Mouse (Mus musculus): ENCODE results near the gene Rnf151. TPM values are rescaled to one million over a fixed set of nuclear protein-coding genes. Genes with fewer than 3 reads are reported as not detected.

Rnf151 gene
- polyA plus RNA-seq, 1 experiment from 2014 or later = 0.57 TPM

DNA sequence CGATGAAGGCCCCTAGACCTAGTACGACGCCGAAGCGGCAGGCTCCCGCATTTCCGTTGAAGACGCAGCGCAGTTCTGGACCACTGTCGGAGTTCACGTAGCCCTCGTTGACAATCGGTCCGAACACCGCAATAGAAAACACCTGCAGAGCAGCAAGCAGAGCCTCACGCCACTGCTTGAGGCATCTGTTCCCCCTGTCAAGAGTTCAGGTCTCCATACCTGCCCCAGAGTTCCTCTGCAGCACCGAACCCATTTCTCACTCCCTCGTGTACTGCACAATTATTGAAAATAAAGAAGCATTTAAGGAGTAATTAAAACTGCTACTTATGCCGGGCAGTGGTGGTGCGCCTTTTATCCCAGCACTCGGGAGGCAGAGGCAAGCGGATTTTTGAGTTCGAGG, 30.3 kb downstream of the Rnf151 start:
- DNase-seq (ENCODE audit: low spot score) = no peak
- 21% methylated on average over 23 of the region's 23 CpGs for WGBS
- H3K4me2 ChIP-seq (ENCODE audit: low read depth) = peak overlapping the region; percentile 43
- H3K36me3 ChIP-seq (ENCODE audit: control insufficient read depth, insufficient read depth, low read length) = no peaks in the 10 kb centered on the region; the same call in 1 of the 2 replicates
- peaks cover 8% of the 10 kb centered on the region; the same call in 1 of the 2 replicates for H3K4me1 ChIP-seq (ENCODE audit: control insufficient read depth, insufficient read depth, low read length)
- peaks cover 32% of the 10 kb centered on the region for H3K27me3 ChIP-seq (ENCODE audit: control insufficient read depth, insufficient read depth, low read length)
- peak overlapping the region; percentile 20 for H3K4me3 ChIP-seq (ENCODE audit: low read depth, low read length)
- no peaks in the 10 kb centered on the region for H3K9me3 ChIP-seq (ENCODE audit: control insufficient read depth, low read length)
- H3K9ac ChIP-seq (ENCODE audit: low read length) = no peak overlapping the region
- ATAC-seq (ENCODE audit: insufficient read depth, low FRiP score, low TSS enrichment) = no peak
- H3K27ac ChIP-seq (ENCODE audit: low read depth, low read length) = no peak overlapping the region

DNA sequence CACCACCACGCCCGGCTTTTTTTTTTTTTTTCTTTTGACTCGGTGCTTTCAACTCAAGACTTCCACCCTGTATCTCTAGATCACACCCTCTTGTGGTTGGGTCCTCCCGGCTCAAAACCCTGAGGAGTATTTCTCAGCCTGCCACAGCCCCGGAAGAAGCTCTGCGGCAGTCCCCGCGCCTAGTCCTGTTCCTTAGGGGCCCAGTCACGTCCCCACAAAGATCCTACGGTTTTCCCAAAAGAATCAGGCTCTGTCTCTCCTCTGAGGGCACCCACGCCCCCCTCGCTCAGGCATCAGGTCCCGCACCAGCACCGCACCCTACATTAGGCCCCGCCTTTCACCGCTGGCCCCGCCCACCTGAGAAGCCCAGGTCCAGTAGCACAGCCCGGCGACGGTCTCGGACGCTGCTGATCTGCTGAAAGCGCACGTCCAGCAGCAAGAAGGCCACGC, 30.7 kb downstream of the Rnf151 start:
- Histone ChIP-seq H3K4me1 (ENCODE audit: control insufficient read depth, insufficient read depth, low read length) (peaks cover 8% of the 10 kb centered on the region; the same call in 1 of the 2 replicates), H3K9ac (ENCODE audit: low read length) (no peak overlapping the region), H3K27me3 (ENCODE audit: control insufficient read depth, insufficient read depth, low read length) (peaks cover 32% of the 10 kb centered on the region), H3K4me3 (ENCODE audit: low read depth, low read length) (peak overlapping the region; percentile 20), H3K36me3 (ENCODE audit: control insufficient read depth, insufficient read depth, low read length) (no peaks in the 10 kb centered on the region), H3K9me3 (ENCODE audit: control insufficient read depth, low read length) (no peaks in the 10 kb centered on the region), H3K27ac (ENCODE audit: low read depth, low read length) (no peak overlapping the region), H3K4me2 (ENCODE audit: low read depth) (peak overlapping the region; percentile 43)
- ATAC-seq (ENCODE audit: insufficient read depth, low FRiP score, low TSS enrichment) = 0 out of 2 replicates have a peak, but pooled peaks have one; percentile 41
- 1% methylated on average over 24 of the region's 25 CpGs for WGBS
- DNase-seq (ENCODE audit: low spot score) = peak; percentile 43

DNA sequence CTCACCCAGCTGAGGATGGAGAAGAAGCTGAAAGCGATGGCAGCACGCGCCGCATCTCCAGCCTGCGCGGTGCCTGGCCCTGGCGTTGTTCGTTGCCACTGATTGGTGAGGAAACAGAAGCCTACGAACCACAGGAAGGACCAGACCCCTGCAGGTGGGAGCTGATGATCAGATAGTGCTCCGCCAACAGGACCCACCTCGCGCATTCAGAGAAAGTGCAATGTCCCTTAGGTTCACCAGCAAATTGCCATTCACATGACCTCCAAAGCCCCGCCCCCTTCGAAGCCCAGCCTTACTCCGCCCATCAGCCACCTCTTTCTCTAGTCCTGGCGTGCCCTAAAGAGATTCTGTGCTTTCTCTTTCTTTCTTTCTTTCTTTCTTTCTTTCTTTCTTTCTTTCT, 31.3 kb downstream of the Rnf151 start:
- Histone ChIP-seq H3K9ac (ENCODE audit: low read length) (no peak overlapping the region), H3K27me3 (ENCODE audit: control insufficient read depth, insufficient read depth, low read length) (peaks cover 32% of the 10 kb centered on the region), H3K27ac (ENCODE audit: low read depth, low read length) (no peak overlapping the region), H3K36me3 (ENCODE audit: control insufficient read depth, insufficient read depth, low read length) (peaks cover 1% of the 10 kb centered on the region; the same call in 1 of the 2 replicates), H3K9me3 (ENCODE audit: control insufficient read depth, low read length) (no peaks in the 10 kb centered on the region), H3K4me1 (ENCODE audit: control insufficient read depth, insufficient read depth, low read length) (peaks cover 8% of the 10 kb centered on the region; the same call in 1 of the 2 replicates), H3K4me3 (ENCODE audit: low read depth, low read length) (no peak overlapping the region), H3K4me2 (ENCODE audit: low read depth) (peak overlapping the region; percentile 19; the same call in 1 of the 2 replicates)
- ATAC-seq (ENCODE audit: insufficient read depth, low FRiP score, low TSS enrichment) (no peak), DNase-seq (ENCODE audit: low spot score) (peak; percentile 45)
- 23% methylated on average over 16 of the region's 16 CpGs for WGBS

DNA sequence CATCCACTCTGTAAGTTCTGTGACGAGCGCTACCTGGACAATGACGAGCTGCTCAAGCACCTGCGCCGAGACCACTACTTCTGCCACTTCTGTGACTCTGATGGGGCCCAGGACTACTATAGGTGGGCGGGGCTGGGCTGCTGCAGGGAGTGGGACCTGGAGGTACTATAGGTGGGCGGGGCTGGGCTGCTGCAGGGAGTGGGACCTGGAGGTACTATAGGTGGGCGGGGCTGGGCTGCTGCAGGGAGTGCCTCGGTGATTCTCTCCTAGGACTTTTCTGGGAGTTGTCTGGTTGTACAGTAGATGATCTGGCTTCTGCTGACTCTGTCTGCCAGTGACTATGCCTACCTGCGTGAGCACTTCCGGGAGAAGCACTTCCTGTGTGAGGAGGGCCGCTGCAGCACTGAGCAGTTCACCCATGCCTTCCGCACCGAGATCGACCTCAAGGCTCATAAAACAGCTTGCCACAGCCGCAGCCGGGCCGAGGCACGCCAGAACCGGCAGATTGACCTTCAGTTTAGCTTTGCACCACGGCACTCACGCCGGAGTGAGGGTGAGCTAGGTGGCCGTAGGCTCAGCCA, 40.3 kb downstream of the Rnf151 start:
- Histone ChIP-seq H3K4me1 (ENCODE audit: control insufficient read depth, insufficient read depth, low read length) (no peaks in the 10 kb centered on the region), H3K9me3 (ENCODE audit: control insufficient read depth, low read length) (no peaks in the 10 kb centered on the region), H3K9ac (ENCODE audit: low read length) (no peak overlapping the region), H3K36me3 (ENCODE audit: control insufficient read depth, insufficient read depth, low read length) (peaks cover 30% of the 10 kb centered on the region), H3K4me2 (ENCODE audit: low read depth) (no peak overlapping the region), H3K27ac (ENCODE audit: low read depth, low read length) (no peak overlapping the region), H3K4me3 (ENCODE audit: low read depth, low read length) (no peak overlapping the region), H3K27me3 (ENCODE audit: control insufficient read depth, insufficient read depth, low read length) (no peaks in the 10 kb centered on the region)
- DNase-seq (ENCODE audit: low spot score) = no peak
- ATAC-seq (ENCODE audit: insufficient read depth, low FRiP score, low TSS enrichment) = no peak
- 87% methylated on average over 24 of the region's 24 CpGs for WGBS

DNA sequence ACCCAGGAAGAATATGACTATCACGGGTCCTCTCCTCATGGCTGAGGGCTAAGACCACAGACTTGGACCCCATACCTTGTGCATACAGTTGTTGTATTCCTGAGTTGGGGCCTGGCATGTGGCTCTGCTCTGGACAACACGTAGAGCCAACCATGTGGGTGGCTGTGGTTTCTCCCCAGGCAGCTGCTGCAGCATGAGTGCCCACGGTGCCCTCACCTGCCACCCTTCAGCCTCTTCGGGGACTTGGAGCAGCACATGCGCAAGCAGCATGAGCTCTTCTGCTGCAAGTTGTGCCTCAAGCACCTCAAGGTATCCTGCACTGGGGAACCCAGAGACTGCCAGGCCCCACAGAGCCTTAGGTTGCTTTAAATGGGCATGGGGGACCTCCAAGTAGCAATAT, 41.0 kb downstream of the Rnf151 start:
- Histone ChIP-seq H3K9me3 (ENCODE audit: control insufficient read depth, low read length) (no peaks in the 10 kb centered on the region), H3K36me3 (ENCODE audit: control insufficient read depth, insufficient read depth, low read length) (peaks cover 30% of the 10 kb centered on the region), H3K27me3 (ENCODE audit: control insufficient read depth, insufficient read depth, low read length) (no peaks in the 10 kb centered on the region), H3K4me1 (ENCODE audit: control insufficient read depth, insufficient read depth, low read length) (0 out of 2 replicates have a peak, but pooled peaks cover 3% of the 10 kb centered on the region), H3K4me2 (ENCODE audit: low read depth) (no peak overlapping the region), H3K9ac (ENCODE audit: low read length) (no peak overlapping the region), H3K4me3 (ENCODE audit: low read depth, low read length) (no peak overlapping the region), H3K27ac (ENCODE audit: low read depth, low read length) (no peak overlapping the region)
- ATAC-seq (ENCODE audit: insufficient read depth, low FRiP score, low TSS enrichment) (no peak), DNase-seq (ENCODE audit: low spot score) (no peak)
- 97% methylated on average over 5 of the region's 5 CpGs for WGBS

DNA sequence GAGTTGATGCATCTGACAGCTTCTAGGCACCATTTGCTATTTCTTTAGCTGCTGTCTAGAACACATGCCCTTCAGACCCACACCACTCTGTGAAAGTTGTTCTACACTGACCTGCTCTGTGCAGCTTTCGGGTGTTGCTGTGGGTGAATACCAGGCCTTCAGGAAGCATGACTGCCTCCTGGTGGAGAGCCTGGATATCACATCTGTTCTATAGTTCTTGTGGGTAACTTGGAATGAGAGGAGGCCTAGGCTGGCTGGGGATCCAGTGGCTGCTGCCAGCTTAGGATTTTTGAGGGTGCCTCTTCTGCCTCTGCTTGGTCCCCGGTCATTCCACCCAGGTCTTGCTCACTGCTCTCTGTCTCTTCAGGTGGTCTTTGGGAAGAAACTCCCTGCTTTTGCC, 41.7 kb downstream of the Rnf151 start:
- peak; percentile 50 for DNase-seq (ENCODE audit: low spot score)
- no peak overlapping the region for H3K4me2 ChIP-seq (ENCODE audit: low read depth)
- peaks cover 9% of the 10 kb centered on the region; the same call in 1 of the 2 replicates for H3K4me1 ChIP-seq (ENCODE audit: control insufficient read depth, insufficient read depth, low read length)
- no peak overlapping the region for H3K27ac ChIP-seq (ENCODE audit: low read depth, low read length)
- no peaks in the 10 kb centered on the region for H3K9me3 ChIP-seq (ENCODE audit: control insufficient read depth, low read length)
- no peaks in the 10 kb centered on the region for H3K27me3 ChIP-seq (ENCODE audit: control insufficient read depth, insufficient read depth, low read length)
- no peak overlapping the region for H3K9ac ChIP-seq (ENCODE audit: low read length)
- ATAC-seq (ENCODE audit: insufficient read depth, low FRiP score, low TSS enrichment) = no peak
- no peak overlapping the region for H3K4me3 ChIP-seq (ENCODE audit: low read depth, low read length)
- H3K36me3 ChIP-seq (ENCODE audit: control insufficient read depth, insufficient read depth, low read length) = peaks cover 27% of the 10 kb centered on the region
- 73% methylated on average over 2 of the region's 2 CpGs for whole genome bisulfite sequencing

DNA sequence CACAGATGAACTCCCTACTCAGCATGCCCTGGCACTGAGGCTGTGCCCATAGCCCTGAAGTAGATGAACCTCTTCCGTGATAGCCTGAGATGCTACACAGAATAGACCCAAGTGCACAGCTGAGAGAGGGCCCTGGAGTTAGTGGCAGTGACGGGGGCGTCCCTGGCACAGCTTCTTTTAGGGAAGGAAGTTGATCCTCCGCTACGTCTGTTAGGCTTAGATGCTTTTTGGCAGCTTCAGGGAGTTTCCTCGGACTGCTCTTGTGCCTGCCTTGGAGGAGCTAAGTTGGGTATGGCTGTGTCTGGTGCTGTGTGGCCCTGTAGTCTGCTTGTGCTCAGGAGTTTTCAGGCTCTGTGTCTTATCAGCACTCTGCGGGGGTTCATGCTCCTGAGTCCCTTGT, 43.6 kb downstream of the Rnf151 start:
- Histone ChIP-seq H3K4me1 (ENCODE audit: control insufficient read depth, insufficient read depth, low read length) (peaks cover 19% of the 10 kb centered on the region), H3K4me2 (ENCODE audit: low read depth) (no peak overlapping the region), H3K36me3 (ENCODE audit: control insufficient read depth, insufficient read depth, low read length) (peaks cover 15% of the 10 kb centered on the region), H3K9me3 (ENCODE audit: control insufficient read depth, low read length) (no peaks in the 10 kb centered on the region), H3K27ac (ENCODE audit: low read depth, low read length) (no peak overlapping the region), H3K4me3 (ENCODE audit: low read depth, low read length) (no peak overlapping the region), H3K9ac (ENCODE audit: low read length) (0 out of 2 replicates have a peak overlapping the region, but pooled peaks have one; percentile 6), H3K27me3 (ENCODE audit: control insufficient read depth, insufficient read depth, low read length) (no peaks in the 10 kb centered on the region)
- ATAC-seq (ENCODE audit: insufficient read depth, low FRiP score, low TSS enrichment) = no peak
- 89% methylated on average over 7 of the region's 7 CpGs for WGBS
- DNase-seq (ENCODE audit: low spot score) = no peak

DNA sequence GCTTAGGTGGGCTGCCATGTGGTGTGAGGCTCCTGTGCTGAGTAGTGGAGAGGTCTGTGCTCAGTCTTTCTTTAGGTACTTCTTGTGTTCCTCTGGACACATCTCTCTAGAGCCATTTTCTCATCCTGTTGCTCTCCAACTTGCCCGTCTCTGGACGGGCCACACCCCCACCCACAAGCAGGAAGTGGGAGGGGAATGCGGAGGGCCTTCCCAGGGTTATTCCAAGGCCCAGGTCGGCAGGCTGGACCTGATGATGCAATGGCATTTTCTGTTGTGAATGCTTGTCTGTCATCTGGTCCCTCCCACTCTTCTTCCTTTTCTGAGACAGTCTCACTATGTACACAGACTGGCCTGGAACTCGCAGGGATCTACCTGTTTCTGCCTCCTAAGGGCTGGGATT, 45.7 kb downstream of the Rnf151 start:
- WGBS = 37% methylated on average over 5 of the region's 5 CpGs
- Histone ChIP-seq H3K27me3 (ENCODE audit: control insufficient read depth, insufficient read depth, low read length) (no peaks in the 10 kb centered on the region), H3K4me2 (ENCODE audit: low read depth) (0 out of 2 replicates have a peak overlapping the region, but pooled peaks have one; percentile 12), H3K9me3 (ENCODE audit: control insufficient read depth, low read length) (no peaks in the 10 kb centered on the region), H3K4me3 (ENCODE audit: low read depth, low read length) (no peak overlapping the region), H3K36me3 (ENCODE audit: control insufficient read depth, insufficient read depth, low read length) (0 out of 2 replicates have a peak, but pooled peaks cover 3% of the 10 kb centered on the region), H3K4me1 (ENCODE audit: control insufficient read depth, insufficient read depth, low read length) (peaks cover 24% of the 10 kb centered on the region), H3K27ac (ENCODE audit: low read depth, low read length) (no peak overlapping the region), H3K9ac (ENCODE audit: low read length) (no peak overlapping the region)
- no peak for DNase-seq (ENCODE audit: low spot score)
- ATAC-seq (ENCODE audit: insufficient read depth, low FRiP score, low TSS enrichment) = no peak

DNA sequence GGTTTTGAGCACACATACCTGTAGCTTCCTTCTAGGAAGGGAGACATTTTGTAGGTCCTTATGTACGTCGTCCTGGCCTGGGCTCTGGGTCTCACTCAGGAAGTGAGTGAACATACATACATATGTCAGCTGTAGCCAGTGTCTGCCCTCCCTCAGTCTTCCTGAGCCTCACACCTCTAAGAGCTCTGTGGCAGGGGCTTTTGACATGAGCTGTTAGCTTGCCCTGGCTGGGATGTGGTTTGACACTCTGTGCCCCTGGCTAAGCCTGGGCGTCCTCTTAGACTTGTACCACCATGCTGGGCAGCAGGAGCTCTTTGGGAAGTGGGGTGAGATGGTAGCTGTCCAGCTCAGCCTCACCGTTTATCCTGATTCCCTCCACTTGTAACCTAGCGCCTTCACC, 46.5 kb downstream of the Rnf151 start:
- 82% methylated on average over 5 of the region's 5 CpGs for WGBS
- Histone ChIP-seq H3K4me1 (ENCODE audit: control insufficient read depth, insufficient read depth, low read length) (peaks cover 24% of the 10 kb centered on the region), H3K27me3 (ENCODE audit: control insufficient read depth, insufficient read depth, low read length) (no peaks in the 10 kb centered on the region), H3K4me3 (ENCODE audit: low read depth, low read length) (no peak overlapping the region), H3K36me3 (ENCODE audit: control insufficient read depth, insufficient read depth, low read length) (no peaks in the 10 kb centered on the region), H3K4me2 (ENCODE audit: low read depth) (0 out of 2 replicates have a peak overlapping the region, but pooled peaks have one; percentile 76), H3K9ac (ENCODE audit: low read length) (no peak overlapping the region), H3K9me3 (ENCODE audit: control insufficient read depth, low read length) (no peaks in the 10 kb centered on the region), H3K27ac (ENCODE audit: low read depth, low read length) (no peak overlapping the region)
- ATAC-seq (ENCODE audit: insufficient read depth, low FRiP score, low TSS enrichment) (no peak), DNase-seq (ENCODE audit: low spot score) (no peak)

Data from neural tube, embryonic 11.5 days (tissue).